Mouse (Mus musculus) midbrain, postnatal 0 days (tissue): ENCODE data around the gene Nelfb. TPM values are rescaled to one million over a fixed set of nuclear protein-coding genes. Genes with fewer than 3 reads are reported as not detected.

ENCODE experiments used
- ATAC-seq: fragments of 200-750 bp; cut with Nextera tagmentation; 2 replicates; pipeline ENCODE4 v1.8.0; 2017; ENCODE audit warnings: moderate number of reproducible peaks, mild to moderate bottlenecking, moderate TSS enrichment, moderate library complexity; ENCODE audit not compliant: low FRiP score
- DNase-seq: peaks from one replicate; pipeline ENCODE4 v3.0.0-alpha.2; 2015; ENCODE audit warnings: low spot score
- H3K27ac ChIP-seq: fragments of 300-500 bp; sonication (generic); 2 replicates; pipeline ENCODE4 v1.5.1; 2014; ENCODE audit warnings: low read depth, mild to moderate bottlenecking, low read length, mixed read lengths
- H3K27me3 ChIP-seq: fragments of 300-500 bp; sonication (generic); 2 replicates; pipeline ENCODE4 v1.6.1; 2014; ENCODE audit warnings: low read length, control low read depth, mixed read lengths; ENCODE audit not compliant: insufficient read depth
- H3K36me3 ChIP-seq: fragments of 300-500 bp; sonication (generic); 2 replicates; pipeline ENCODE4 v1.6.1; 2014; ENCODE audit warnings: low read length, control low read depth, mixed read lengths; ENCODE audit not compliant: insufficient read depth
- H3K4me1 ChIP-seq: fragments of 300-500 bp; sonication (generic); 2 replicates; pipeline ENCODE4 v1.6.1; 2014; ENCODE audit warnings: mild to moderate bottlenecking, control low read depth, antibody characterized with exemption, low read length, mixed read lengths; ENCODE audit not compliant: insufficient read depth
- H3K4me2 ChIP-seq: fragments of 300-500 bp; sonication (generic); 2 replicates; pipeline ENCODE4 v1.6.1; 2014; ENCODE audit warnings: low read depth, mild to moderate bottlenecking, low read length, mixed read lengths; ENCODE audit not compliant: poor library complexity, severe bottlenecking
- H3K4me3 ChIP-seq: fragments of 300-500 bp; sonication (generic); 2 replicates; pipeline ENCODE4 v1.5.1; 2014; ENCODE audit warnings: low read depth, mild to moderate bottlenecking, low read length, moderate library complexity
- H3K9ac ChIP-seq: fragments of 300-500 bp; sonication (generic); replicated peaks from 2 replicates; pipeline ENCODE4 v1.6.1; 2014; ENCODE audit warnings: mild to moderate bottlenecking, low read length, moderate library complexity, mixed read lengths; ENCODE audit not compliant: poor library complexity, severe bottlenecking
- H3K9me3 ChIP-seq: fragments of 300-500 bp; sonication (generic); 2 replicates; pipeline ENCODE4 v1.6.1; 2016; ENCODE audit warnings: low read length, control low read depth
- CTCF ChIP-seq: IDR thresholded peaks from 2 replicates; pipeline ENCODE4 v1.5.1; 2016; ENCODE audit warnings: antibody characterized with exemption, mild to moderate bottlenecking
- whole genome bisulfite sequencing: fragments of 180-500 bp; shearing (Covaris S2); extraction: QIAGEN DNeasy Blood & Tissue Kit; methylation state at CpG from one replicate; pipeline ENCODE4 v1.1.7; 2014; 5-methylcytosine and 5-hydroxymethylcytosine counted together
- polyA plus RNA-seq: library from polyadenylated mRNA; unstranded; fragments of >200 nt; fragmentation: Nextera tagmentation; extraction: Ambion mirVana; gene quantifications from 2 replicates; pipeline ENCODE4 v1.2.1, GENCODE M21; 2015
- total RNA-seq: library from RNA; depleted of rRNA; stranded (reverse); fragments of >200 nt; gene quantifications from 2 replicates; pipeline ENCODE4 v1.2.3, GENCODE M21; 2014

The Nelfb gene
- total and polyA plus RNA-seq, 2 experiments from 2014 or later: 87.0 to 90.4 TPM

- Histone ChIP-seq H3K36me3 (peaks cover 32% of the 10 kb centered on the region), H3K4me3 (no peak within 1 kb of the TSS), H3K9ac (no peak within 1 kb of the TSS), H3K27me3 (no peaks in the 10 kb centered on the region), H3K4me2 (no peak within 1 kb of the TSS), H3K9me3 (no peaks in the 10 kb centered on the region), H3K27ac (no peak within 1 kb of the TSS), H3K4me1 (peaks cover 8% of the 10 kb centered on the region; the same call in 1 of the 2 replicates)
- DNase-seq: no peak
- WGBS: 94% methylated on average over 9 of the region's 10 CpGs
- ATAC-seq: no peak
- TF ChIP-seq CTCF: no peak
These were observed 35.1 kb upstream of the Nelfb start, which contains the start of gene AL732309.1 for GRCm38 (mm10) chr2:25246183-25247072. Gene AL732309.1, minus strand, starts transcription at chr2:25246863.

- no peak for ATAC-seq
- Histone ChIP-seq H3K4me2 (no peak overlapping the region), H3K4me3 (no peak overlapping the region), H3K9me3 (no peaks in the 10 kb centered on the region), H3K36me3 (peaks cover 25% of the 10 kb centered on the region), H3K4me1 (peaks cover 9% of the 10 kb centered on the region; the same call in 1 of the 2 replicates), H3K27me3 (no peaks in the 10 kb centered on the region), H3K9ac (no peak overlapping the region), H3K27ac (no peak overlapping the region)
- WGBS: 88% methylated on average over 4 of the region's 4 CpGs
- no peak for DNase-seq
- no peak for TF ChIP-seq CTCF
These were observed 32.9 kb upstream of the Nelfb start for GRCm38 (mm10) chr2:25244144-25244543.

GRCm38 (mm10) chr2:25243342-25243741, 32.1 kb upstream of the Nelfb start:
- DNase-seq: no peak
- Histone ChIP-seq H3K36me3 (peaks cover 24% of the 10 kb centered on the region), H3K4me3 (peak overlapping the region; percentile 75), H3K27ac (no peak overlapping the region), H3K9me3 (no peaks in the 10 kb centered on the region), H3K9ac (peak overlapping the region; percentile 87), H3K4me2 (peak overlapping the region; percentile 94), H3K27me3 (no peaks in the 10 kb centered on the region), H3K4me1 (peaks cover 9% of the 10 kb centered on the region; the same call in 1 of the 2 replicates)
- 85% methylated on average over 8 of the region's 8 CpGs for WGBS
- no peak for TF ChIP-seq CTCF
- ATAC-seq: no peak

GRCm38 (mm10) chr2:25242101-25242506, 30.8 kb upstream of the Nelfb start, which contains the start of the genes Rnf208 and Cysrt1:
Gene Rnf208, plus strand, starts transcription at chr2:25242255.
Gene Cysrt1, minus strand, starts transcription at chr2:25242452.
- H3K9me3 ChIP-seq: no peaks in the 10 kb centered on the region
- peak within 1 kb of the TSS; percentile 80 for H3K27ac ChIP-seq
- H3K9ac ChIP-seq: peak within 1 kb of the TSS; percentile 87
- H3K4me3 ChIP-seq: peak within 1 kb of the TSS; percentile 75
- no peaks in the 10 kb centered on the region for H3K27me3 ChIP-seq
- peaks cover 17% of the 10 kb centered on the region for H3K36me3 ChIP-seq
- DNase-seq (peak; percentile 57), ATAC-seq (peak; percentile 60)
- no peak for TF ChIP-seq CTCF
- peak within 1 kb of the TSS; percentile 94 for H3K4me2 ChIP-seq
- 2% methylated on average over 42 of the region's 59 CpGs for WGBS
- H3K4me1 ChIP-seq: peaks cover 9% of the 10 kb centered on the region; the same call in 1 of the 2 replicates

GRCm38 (mm10) chr2:25241438-25241775, 30.1 kb upstream of the Nelfb start:
- 14% methylated on average over 6 of the region's 6 CpGs for WGBS
- peak; percentile 47; the same call in 1 of the 2 replicates for ATAC-seq

More at GRCm38 (mm10) chr2:25241438-25241775, 30.1 kb upstream of the Nelfb start:
- H3K27me3 ChIP-seq: no peaks in the 10 kb centered on the region
- H3K9me3 ChIP-seq: no peaks in the 10 kb centered on the region
- H3K4me2 ChIP-seq: peak overlapping the region; percentile 94
- peak overlapping the region; percentile 75 for H3K4me3 ChIP-seq
- no peak for DNase-seq
- peak overlapping the region; percentile 80 for H3K27ac ChIP-seq
- H3K9ac ChIP-seq: peak overlapping the region; percentile 87
- TF ChIP-seq CTCF: no peak
- peaks cover 9% of the 10 kb centered on the region; the same call in 1 of the 2 replicates for H3K4me1 ChIP-seq
- H3K36me3 ChIP-seq: peaks cover 17% of the 10 kb centered on the region
